Mouse (Mus musculus) liver, embryonic 16.5 days (tissue): ENCODE data around the gene Abhd14b. TPM values are rescaled to one million over a fixed set of nuclear protein-coding genes. Genes with fewer than 3 reads are reported as not detected.

ENCODE experiments used
- ATAC-seq: fragments of 200-750 bp; cut with Nextera tagmentation; 2 replicates; pipeline ENCODE4 v1.8.0; 2017; ENCODE audit warnings: low read depth, mild to moderate bottlenecking, moderate number of reproducible peaks, moderate library complexity
- H3K27ac ChIP-seq: fragments of 300-500 bp; sonication (generic); 2 replicates; pipeline ENCODE4 v1.5.1; 2014; ENCODE audit warnings: mild to moderate bottlenecking, low read length
- H3K27me3 ChIP-seq: fragments of 300-500 bp; sonication (generic); 2 replicates; pipeline ENCODE4 v1.6.1; 2014; ENCODE audit warnings: low read depth, low read length, mixed read lengths; ENCODE audit not compliant: control insufficient read depth, insufficient read depth
- H3K36me3 ChIP-seq: fragments of 300-500 bp; sonication (generic); 2 replicates; pipeline ENCODE4 v1.6.1; 2014; ENCODE audit warnings: mild to moderate bottlenecking; ENCODE audit not compliant: control insufficient read depth, insufficient read depth
- H3K4me1 ChIP-seq: fragments of 300-500 bp; sonication (generic); 2 replicates; pipeline ENCODE4 v1.6.1; 2014; ENCODE audit warnings: low read depth, low read length, mixed read lengths; ENCODE audit not compliant: control insufficient read depth
- H3K4me2 ChIP-seq: fragments of 300-500 bp; sonication (generic); 2 replicates; pipeline ENCODE4 v1.6.1; 2014; ENCODE audit warnings: low read depth, low read length, mixed read lengths
- H3K4me3 ChIP-seq: fragments of 300-500 bp; sonication (generic); 2 replicates; pipeline ENCODE4 v1.5.1; 2014; ENCODE audit warnings: low read depth, mild to moderate bottlenecking, low read length
- H3K9ac ChIP-seq: fragments of 300-500 bp; sonication (generic); 2 replicates; pipeline ENCODE4 v1.6.1; 2014; ENCODE audit warnings: low read depth, low read length
- H3K9me3 ChIP-seq: fragments of 300-500 bp; sonication (generic); replicated peaks from 2 replicates; pipeline ENCODE4 v1.6.1; 2016; ENCODE audit warnings: low read length; ENCODE audit not compliant: control insufficient read depth
- WGBS: fragments of 180-500 bp; shearing (Covaris S2); extraction: QIAGEN DNeasy Blood & Tissue Kit; methylation state at CpG from one replicate; pipeline ENCODE4 v1.1.7; 2014; ENCODE audit not compliant: insufficient replicate concordance; 5-methylcytosine and 5-hydroxymethylcytosine counted together
- polyA plus RNA-seq: library from polyadenylated mRNA; unstranded; fragments of >200 nt; fragmentation: Nextera tagmentation; extraction: Ambion mirVana; gene quantifications from 2 replicates; pipeline ENCODE4 v1.2.1, GENCODE M21; 2015

Gene Abhd14b
- 31.3 and 37.5 TPM in 2 replicates for polyA plus RNA-seq

DNA sequence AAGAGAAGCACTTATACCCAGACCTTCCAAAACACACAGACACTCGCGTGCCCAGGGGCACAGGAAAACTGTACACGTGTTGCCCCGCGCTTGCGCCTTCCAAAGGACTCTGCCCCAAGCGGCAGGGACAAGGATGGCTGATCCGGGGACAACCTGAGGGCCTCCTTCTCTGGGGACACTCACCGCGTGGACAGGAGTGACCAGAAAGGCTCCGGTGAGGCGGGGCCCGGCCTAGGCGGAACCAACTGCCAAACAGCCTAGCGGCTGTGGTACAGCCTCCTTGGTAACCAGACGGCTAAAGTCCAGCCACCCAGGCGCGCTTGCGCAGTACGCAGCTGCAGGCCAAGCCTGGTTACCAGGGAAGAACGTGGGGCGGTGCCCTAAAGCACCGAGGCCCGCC, at the start of gene Abhd14b, which contains the start of gene Abhd14a:
TSS of gene Abhd14b (plus strand) at position 112 of the 400 bp plus-strand sequence.
TSS of gene Abhd14a (minus strand) at position 331 of the 400 bp plus-strand sequence.
- ATAC-seq: peak; percentile 87
- peak within 1 kb of the TSS; percentile 57 for H3K4me2 ChIP-seq
- H3K4me3 ChIP-seq: peak within 1 kb of the TSS; percentile 63
- peaks cover 31% of the 10 kb centered on the region for H3K4me1 ChIP-seq
- H3K27ac ChIP-seq: peak within 1 kb of the TSS; percentile 77
- H3K9me3 ChIP-seq: no peaks in the 10 kb centered on the region
- no peaks in the 10 kb centered on the region for H3K36me3 ChIP-seq
- peaks cover 1% of the 10 kb centered on the region; the same call in 1 of the 2 replicates for H3K27me3 ChIP-seq
- H3K9ac ChIP-seq: peak within 1 kb of the TSS; percentile 65
- under 1% methylated on average over 24 of the region's 24 CpGs for WGBS

- Histone ChIP-seq H3K9me3 (no peaks in the 10 kb centered on the region), H3K27ac (peak overlapping the region; percentile 93), H3K4me1 (peaks cover 61% of the 10 kb centered on the region), H3K27me3 (no peaks in the 10 kb centered on the region), H3K36me3 (no peaks in the 10 kb centered on the region), H3K4me3 (no peak overlapping the region), H3K9ac (peak overlapping the region; percentile 48), H3K4me2 (peak overlapping the region; percentile 44)
- peak; percentile 44 for ATAC-seq
- 31% methylated on average over 4 of the region's 4 CpGs for WGBS
Measured at GRCm38 (mm10) chr9:106397733-106398132, 49.5 kb upstream of the Abhd14b start.

DNA sequence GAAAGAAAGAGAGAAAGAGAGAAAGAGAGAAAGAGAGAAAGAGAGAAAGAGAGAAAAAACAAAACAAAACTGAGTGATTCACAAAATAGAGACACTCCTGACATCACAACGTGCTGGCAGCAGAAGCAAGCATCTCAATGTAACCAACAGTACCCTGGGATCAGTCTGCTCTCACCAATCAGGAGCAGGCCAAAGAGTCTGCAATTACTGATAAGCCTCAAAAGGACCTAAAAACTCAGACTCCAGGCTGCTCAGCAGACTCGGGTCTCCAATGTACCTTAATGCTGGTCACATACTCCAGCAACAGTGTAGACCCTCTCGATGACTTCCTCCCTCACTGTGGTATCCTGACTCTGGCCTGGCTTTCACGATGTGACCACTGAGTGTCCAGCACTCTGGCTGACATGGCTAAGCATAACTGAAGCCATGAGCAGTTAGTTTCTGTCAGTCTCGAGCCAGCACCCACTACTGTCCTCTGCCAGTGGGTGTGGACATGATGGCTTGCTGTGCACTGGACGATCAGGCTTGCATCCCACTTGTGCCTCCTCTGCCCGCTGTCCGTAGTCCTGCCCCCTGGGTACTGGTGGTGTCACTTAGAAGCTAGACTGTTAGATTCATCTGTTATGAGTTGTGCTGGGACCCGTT, 48.5 kb upstream of the Abhd14b start:
- ATAC-seq: peak; percentile 87
- no peaks in the 10 kb centered on the region for H3K9me3 ChIP-seq
- no peaks in the 10 kb centered on the region for H3K27me3 ChIP-seq
- H3K4me3 ChIP-seq: peak overlapping the region; percentile 13; the same call in 1 of the 2 replicates
- H3K36me3 ChIP-seq: no peaks in the 10 kb centered on the region
- 29% methylated on average over 9 of the region's 9 CpGs for WGBS
- peak overlapping the region; percentile 63 for H3K4me2 ChIP-seq
- H3K9ac ChIP-seq: peak overlapping the region; percentile 48; the same call in 1 of the 2 replicates
- peaks cover 65% of the 10 kb centered on the region for H3K4me1 ChIP-seq
- H3K27ac ChIP-seq: peak overlapping the region; percentile 97

DNA sequence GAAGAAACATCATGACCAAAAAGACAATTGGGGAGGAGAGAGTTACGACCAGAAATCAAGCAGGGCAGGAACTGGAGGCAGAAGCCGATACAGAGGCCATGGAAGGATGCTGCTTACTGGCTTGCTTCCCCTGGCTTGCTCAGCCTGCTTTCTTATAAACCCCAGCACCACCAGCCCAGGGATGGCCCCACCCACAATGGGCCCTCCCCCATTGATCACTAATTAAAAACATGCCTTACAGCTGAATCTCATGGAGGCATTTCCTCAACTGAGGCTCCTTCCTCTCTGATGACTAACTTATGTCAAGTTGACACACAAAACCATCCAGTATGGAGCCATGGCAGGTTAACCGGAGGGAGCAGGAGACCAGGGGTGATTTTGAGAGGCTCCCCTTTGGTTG, 47.5 kb upstream of the Abhd14b start:
- 83% methylated on average over 3 of the region's 3 CpGs for WGBS
- ATAC-seq: no peak
- Histone ChIP-seq H3K36me3 (no peaks in the 10 kb centered on the region), H3K4me1 (peaks cover 62% of the 10 kb centered on the region), H3K27ac (peak overlapping the region; percentile 97), H3K4me2 (no peak overlapping the region), H3K9me3 (no peaks in the 10 kb centered on the region), H3K4me3 (no peak overlapping the region), H3K27me3 (no peaks in the 10 kb centered on the region), H3K9ac (no peak overlapping the region)

DNA sequence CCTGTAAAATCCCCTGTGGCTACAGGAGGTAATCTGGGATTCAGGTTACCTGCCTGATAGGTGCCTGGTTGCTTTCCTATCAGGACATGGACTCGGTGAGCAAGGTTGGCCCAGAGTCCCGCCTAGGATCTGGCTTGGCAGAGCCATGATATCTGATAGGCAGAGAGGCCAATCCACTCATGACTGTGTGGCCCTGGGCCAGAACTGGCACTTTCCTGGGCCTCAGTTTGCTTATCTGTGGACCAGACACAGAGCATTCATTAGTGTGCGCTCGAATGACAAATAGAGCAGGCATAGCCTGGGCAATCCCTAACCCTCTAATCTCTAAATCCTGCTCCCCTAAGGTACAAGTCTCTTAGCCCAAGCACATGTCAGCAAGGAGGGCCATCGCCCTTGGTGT, 45.1 kb upstream of the Abhd14b start:
- 24% methylated on average over 5 of the region's 5 CpGs for WGBS
- no peaks in the 10 kb centered on the region for H3K9me3 ChIP-seq
- peaks cover 60% of the 10 kb centered on the region for H3K4me1 ChIP-seq
- no peak overlapping the region for H3K4me2 ChIP-seq
- H3K9ac ChIP-seq: 0 out of 2 replicates have a peak overlapping the region, but pooled peaks have one; percentile 6
- H3K27ac ChIP-seq: peak overlapping the region; percentile 23
- no peaks in the 10 kb centered on the region for H3K27me3 ChIP-seq
- H3K36me3 ChIP-seq: no peaks in the 10 kb centered on the region
- ATAC-seq: peak; percentile 61
- H3K4me3 ChIP-seq: no peak overlapping the region

GRCm38 (mm10) chr9:106402607-106403375, 44.5 kb upstream of the Abhd14b start:
- H3K4me2 ChIP-seq: no peak overlapping the region
- peak overlapping the region; percentile 23 for H3K27ac ChIP-seq
- no peak overlapping the region for H3K4me3 ChIP-seq
- no peak for ATAC-seq
- 69% methylated on average over 16 of the region's 16 CpGs for WGBS
- H3K9me3 ChIP-seq: no peaks in the 10 kb centered on the region
- H3K9ac ChIP-seq: 0 out of 2 replicates have a peak overlapping the region, but pooled peaks have one; percentile 6
- H3K4me1 ChIP-seq: peaks cover 53% of the 10 kb centered on the region
- no peaks in the 10 kb centered on the region for H3K36me3 ChIP-seq
- H3K27me3 ChIP-seq: no peaks in the 10 kb centered on the region

- Histone ChIP-seq H3K4me2 (no peak overlapping the region), H3K4me3 (no peak overlapping the region), H3K27ac (no peak overlapping the region), H3K4me1 (peaks cover 31% of the 10 kb centered on the region), H3K27me3 (no peaks in the 10 kb centered on the region), H3K9ac (no peak overlapping the region), H3K9me3 (0 out of 2 replicates have a peak, but pooled peaks cover 3% of the 10 kb centered on the region), H3K36me3 (no peaks in the 10 kb centered on the region)
- no peak for ATAC-seq
- WGBS: 33% methylated on average over 6 of the region's 6 CpGs
Measured at GRCm38 (mm10) chr9:106405275-106405674, 42.0 kb upstream of the Abhd14b start.

DNA sequence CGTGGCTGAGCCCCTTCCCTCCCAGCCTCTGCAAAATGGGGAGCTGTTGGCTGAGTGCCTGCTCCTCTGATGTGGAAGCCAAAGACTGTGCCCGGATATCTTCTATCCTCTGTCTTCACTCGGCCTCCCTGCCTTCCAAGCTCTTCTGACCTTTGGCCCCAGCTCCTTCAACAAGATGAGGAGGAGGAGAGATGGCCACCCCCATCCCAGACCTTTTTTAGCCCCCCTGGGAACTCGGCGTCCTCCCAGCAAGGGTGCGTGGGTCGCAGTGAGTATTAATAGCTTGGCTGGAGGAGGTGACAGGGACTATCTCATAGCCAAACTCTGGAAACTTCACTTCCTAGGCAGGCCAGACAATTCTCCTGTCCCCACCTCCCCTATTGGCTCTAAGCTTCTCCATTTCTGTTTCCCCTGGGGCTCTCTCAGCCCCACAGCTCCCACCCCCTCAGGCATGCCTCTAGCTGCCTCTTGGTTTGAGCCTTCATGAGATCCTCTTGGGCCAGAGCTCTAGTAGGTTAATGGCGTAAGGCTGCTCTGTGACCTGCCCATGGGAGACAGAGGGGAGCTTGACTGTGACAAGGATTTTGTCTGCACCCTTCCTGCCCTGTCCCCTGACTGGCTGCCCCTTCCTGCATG, 40.7 kb upstream of the Abhd14b start:
- Histone ChIP-seq H3K36me3 (no peaks in the 10 kb centered on the region), H3K4me3 (no peak overlapping the region), H3K9ac (no peak overlapping the region), H3K27ac (no peak overlapping the region), H3K4me1 (peaks cover 32% of the 10 kb centered on the region), H3K4me2 (no peak overlapping the region), H3K9me3 (0 out of 2 replicates have a peak, but pooled peaks cover 3% of the 10 kb centered on the region), H3K27me3 (no peaks in the 10 kb centered on the region)
- ATAC-seq: no peak
- WGBS: 45% methylated on average over 8 of the region's 8 CpGs
